8 mouse cellular contexts compared by ENCODE assay signal in the genomic region with DNA sequence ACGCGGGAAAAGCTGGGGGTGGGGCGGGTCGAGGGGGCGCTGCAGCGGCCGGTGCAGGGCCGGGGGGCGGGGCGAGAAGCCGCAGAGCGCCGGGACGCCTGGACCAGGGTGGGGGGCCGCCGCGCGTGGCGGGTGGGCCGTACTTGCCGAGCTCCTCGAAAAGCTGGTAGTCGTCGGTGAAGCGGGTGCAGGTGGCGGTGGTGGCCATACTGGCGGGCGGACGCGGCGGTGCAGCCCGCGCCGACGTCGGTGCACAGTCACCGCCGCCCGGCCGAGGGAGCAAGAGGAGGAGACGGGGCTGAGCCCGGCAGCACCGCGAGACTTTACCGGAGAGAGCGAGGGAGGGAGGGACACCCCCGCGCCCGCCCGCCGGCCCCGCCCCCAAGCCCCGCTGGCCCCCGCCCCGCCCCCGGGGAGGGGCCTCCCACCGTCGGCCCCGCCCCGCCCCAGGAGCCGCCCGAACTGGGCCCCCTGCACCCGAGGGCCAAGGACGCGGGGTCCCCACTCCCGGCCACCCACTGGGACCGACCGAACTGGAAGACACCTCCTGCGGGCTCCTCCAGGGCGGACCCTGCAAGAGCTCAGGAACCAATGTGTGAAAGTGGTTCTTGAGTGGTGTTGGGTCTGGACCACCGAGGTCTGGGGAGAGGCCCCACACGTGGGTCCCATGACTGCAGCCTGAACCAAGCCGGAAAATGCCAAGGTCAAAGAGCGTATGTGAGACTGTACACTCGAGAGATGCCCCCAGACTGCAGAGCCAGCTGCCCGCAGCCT. TPM values are rescaled to one million over a fixed set of nuclear protein-coding genes. Genes with fewer than 3 reads are reported as not detected.
A peak's percentile ranks its signal among the peaks of the same experiment; 100 is the strongest.
DNase-seq lines count a peak whose midpoint lies in the region; ATAC-seq lines count a peak whose summit lies in the region.

A gene (minus strand): TSS at position 331 of the 774 bp plus-strand sequence.

- no peaks in the 10 kb centered on the region for H3K9me3 ChIP-seq in embryonic facial prominence, embryonic 11.5 days (replicated peaks; ENCODE audit: control insufficient read depth, low read length)
- no peaks in the 10 kb centered on the region for H3K9me3 ChIP-seq in liver, embryonic 12.5 days (replicated peaks)

- H3K9ac ChIP-seq in embryonic facial prominence, embryonic 11.5 days (replicated peaks; ENCODE audit: low read length) = peak within 1 kb of the TSS; percentile 83
- H3K9ac ChIP-seq in liver, embryonic 12.5 days = peak within 1 kb of the TSS; percentile 82

- H3K4me3 ChIP-seq in embryonic facial prominence, embryonic 11.5 days (ENCODE audit: low read depth, low read length) = peak within 1 kb of the TSS; percentile 88
- H3K4me3 ChIP-seq in liver, embryonic 12.5 days = peak within 1 kb of the TSS; percentile 84

- H3K27me3 ChIP-seq in embryonic facial prominence, embryonic 11.5 days (ENCODE audit: control insufficient read depth, insufficient read depth, low read length) = no peaks in the 10 kb centered on the region
- no peaks in the 10 kb centered on the region for H3K27me3 ChIP-seq in liver, embryonic 12.5 days (replicated peaks)
- H3K27me3 ChIP-seq in splenic B cell, adult 2 months (ENCODE audit: control insufficient read depth, insufficient read depth, low read length, poor library complexity, severe bottlenecking) = no peaks in the 10 kb centered on the region

- H3K4me2 ChIP-seq in embryonic facial prominence, embryonic 11.5 days (ENCODE audit: low read depth, low read length) = peak within 1 kb of the TSS; percentile 93
- peak within 1 kb of the TSS; percentile 99 for H3K4me2 ChIP-seq in liver, embryonic 12.5 days

- peaks cover 3% of the 10 kb centered on the region for H3K4me1 ChIP-seq in embryonic facial prominence, embryonic 11.5 days (ENCODE audit: control insufficient read depth, insufficient read depth, low read length)
- H3K4me1 ChIP-seq in liver, embryonic 12.5 days = peaks cover 37% of the 10 kb centered on the region

- peak; percentile 82 for ATAC-seq in embryonic facial prominence, embryonic 11.5 days (replicated peaks; ENCODE audit: insufficient number of reproducible peaks, low FRiP score, low TSS enrichment, low read depth)
- peak; percentile 93 for ATAC-seq in liver, embryonic 12.5 days

- H3K36me3 ChIP-seq in embryonic facial prominence, embryonic 11.5 days (replicated peaks; ENCODE audit: control insufficient read depth, insufficient read depth, low read depth, low read length) = no peaks in the 10 kb centered on the region
- H3K36me3 ChIP-seq in liver, embryonic 12.5 days = peaks cover 31% of the 10 kb centered on the region
- H3K36me3 ChIP-seq in splenic B cell, adult 2 months (ENCODE audit: control insufficient read depth, insufficient read depth, low read length, poor library complexity, severe bottlenecking) = no peaks in the 10 kb centered on the region

- WGBS in embryonic facial prominence, embryonic 11.5 days = under 1% methylated on average over 49 of the region's 76 CpGs
- WGBS in liver, embryonic 12.5 days (ENCODE audit: insufficient replicate concordance) = 2% methylated on average over 36 of the region's 76 CpGs

- H3K27ac ChIP-seq in embryonic facial prominence, embryonic 11.5 days (replicated peaks; ENCODE audit: low read depth, low read length) = peak within 1 kb of the TSS; percentile 73
- H3K27ac ChIP-seq in liver, embryonic 12.5 days = peak within 1 kb of the TSS; percentile 72

- peak; percentile 85 for DNase-seq in 416B (ENCODE audit: low read depth)
- DNase-seq in adrenal gland, postnatal 14 days = peak; percentile 94
- DNase-seq in embryonic facial prominence, embryonic 11.5 days (ENCODE audit: low spot score) = peak; percentile 86
- DNase-seq in heart, adult 8-10 months (ENCODE audit: low spot score) = peak; percentile 77
- DNase-seq in kidney, adult 9 months = peak; percentile 81
- peak; percentile 88 for DNase-seq in naive thymus-derived CD4-positive, alpha-beta T cell, adult 2 months (ENCODE audit: low read depth)
- DNase-seq in splenic B cell, adult 2 months (ENCODE audit: low read depth, low spot score) = peak; percentile 89

RNA-seq across cellular contexts. Expression of the gene that starts here (rescaled TPM):
- total RNA-seq in adrenal gland, postnatal 14 days (2021) = 44.5 and 45.6 TPM in 2 replicates
- 47.1 and 58.4 TPM in 2 replicates for polyA plus RNA-seq in embryonic facial prominence, embryonic 11.5 days (2014; fragmentation: Nextera tagmentation; extraction: Ambion mirVana)
- total RNA-seq in heart, adult 8-10 months (2022) = 10 to 100 TPM; 47.2 to 73.5 (median 58.4) TPM
- polyA plus RNA-seq in liver, embryonic 12.5 days (2016; fragmentation: Nextera tagmentation; extraction: Ambion mirVana) = 13.2 and 15.6 TPM in 2 replicates

Comparison
In these comparisons a context has a peak if more than half of its experiments do, and no peak if none do; other contexts are left out.
1. Peak in every context shown above with its lines: DNase-seq, ATAC-seq, H3K4me3 ChIP-seq and H3K27ac ChIP-seq.